Mouse (Mus musculus) limb, embryonic 10.5 days (tissue): ENCODE results near the gene Dscam. TPM values are rescaled to one million over a fixed set of nuclear protein-coding genes. Genes with fewer than 3 reads are reported as not detected.

Experiments used
- DNase-seq: peaks from one replicate; pipeline ENCODE4 v3.0.0-alpha.2; 2017; ENCODE audit warnings: low spot score
- H3K27ac ChIP-seq: fragments of 300-500 bp; sonication (generic); 2 replicates; pipeline ENCODE4 v1.5.1; 2016; ENCODE audit warnings: mild to moderate bottlenecking
- H3K27me3 ChIP-seq: fragments of 300-500 bp; sonication (generic); 2 replicates; pipeline ENCODE4 v1.6.1; 2016; ENCODE audit warnings: low read depth, mild to moderate bottlenecking; ENCODE audit not compliant: poor library complexity, severe bottlenecking
- H3K36me3 ChIP-seq: fragments of 300-500 bp; sonication (generic); 2 replicates; pipeline ENCODE4 v1.6.1; 2016; ENCODE audit warnings: mild to moderate bottlenecking, moderate library complexity
- H3K4me1 ChIP-seq: fragments of 300-500 bp; sonication (generic); 2 replicates; pipeline ENCODE4 v1.6.1; 2016
- H3K4me3 ChIP-seq: fragments of 300-500 bp; sonication (generic); 2 replicates; pipeline ENCODE4 v1.5.1; 2016; ENCODE audit warnings: mild to moderate bottlenecking, moderate library complexity
- H3K9me3 ChIP-seq: fragments of 300-500 bp; sonication (generic); replicated peaks from 2 replicates; pipeline ENCODE4 v1.6.1; 2016; ENCODE audit warnings: mild to moderate bottlenecking
- WGBS: fragments of 180-500 bp; shearing (Covaris S2); methylation state at CpG from one replicate; pipeline ENCODE4 v1.1.7; 2016; 5-methylcytosine and 5-hydroxymethylcytosine counted together
- polyA plus RNA-seq: library from polyadenylated mRNA; unstranded; fragments of >200 nt; fragmentation: Nextera tagmentation; extraction: Ambion mirVana; gene quantifications from 2 replicates; pipeline ENCODE4 v1.2.1, GENCODE M21; 2016

Gene Dscam
- polyA plus RNA-seq, 1 experiment from 2014 or later: not detected

DNA sequence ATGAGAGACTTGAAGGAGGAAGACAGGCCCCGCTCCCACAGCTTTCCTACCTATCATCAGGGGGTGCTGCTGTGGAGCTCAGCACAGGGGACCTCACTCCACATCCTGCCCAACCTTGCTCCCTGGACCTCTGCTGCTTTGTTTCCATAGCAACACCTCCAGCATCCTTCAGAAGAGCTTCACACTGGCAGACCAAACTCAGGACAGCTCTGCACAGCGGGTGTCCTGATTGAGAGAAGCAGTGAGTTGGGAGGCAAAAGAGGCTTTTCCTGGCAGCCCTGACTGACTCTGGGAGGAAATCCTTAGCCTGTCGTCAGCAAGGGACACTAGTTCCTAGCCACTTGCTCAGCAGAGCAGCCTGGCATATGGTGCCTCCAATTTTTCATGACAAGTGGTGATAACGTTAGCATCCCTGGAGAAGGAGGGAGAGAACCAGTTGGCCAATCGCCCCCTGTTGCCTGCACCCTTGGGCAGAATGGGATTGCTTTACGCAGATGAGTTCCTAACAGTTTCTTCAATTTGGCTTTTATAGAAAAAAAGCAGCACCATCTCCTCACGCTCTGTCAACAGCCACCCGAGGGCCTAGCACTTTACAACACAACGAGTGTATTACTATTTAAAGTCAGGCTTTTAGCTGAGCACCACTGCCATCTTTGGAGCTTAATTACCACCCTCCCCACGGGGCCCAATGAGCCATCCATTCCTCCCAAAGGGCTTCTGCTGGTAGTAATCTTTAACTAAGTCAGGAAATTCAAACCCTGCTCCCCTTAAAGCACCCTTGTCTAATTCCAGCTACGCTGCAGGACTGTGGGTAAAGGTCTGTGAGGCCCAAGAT is 224.9 kb downstream of the Dscam start:
- Histone ChIP-seq H3K4me1 (peaks cover 13% of the 10 kb centered on the region), H3K9me3 (no peaks in the 10 kb centered on the region), H3K36me3 (no peaks in the 10 kb centered on the region), H3K27me3 (no peaks in the 10 kb centered on the region), H3K4me3 (no peak overlapping the region), H3K27ac (no peak overlapping the region)
- DNase-seq: no peak
- WGBS: 51% methylated on average over 11 of the region's 11 CpGs

- Histone ChIP-seq H3K27ac (no peak overlapping the region), H3K4me1 (peaks cover 13% of the 10 kb centered on the region), H3K9me3 (no peaks in the 10 kb centered on the region), H3K4me3 (no peak overlapping the region), H3K36me3 (no peaks in the 10 kb centered on the region), H3K27me3 (0 out of 2 replicates have a peak, but pooled peaks cover 4% of the 10 kb centered on the region)
- 94% methylated on average over 2 of the region's 2 CpGs for WGBS
- no peak for DNase-seq
Measured at GRCm38 (mm10) chr16:96943648-96944047, 226.9 kb downstream of the Dscam start.

- DNase-seq: no peak
- Histone ChIP-seq H3K27ac (no peak overlapping the region), H3K4me1 (no peaks in the 10 kb centered on the region), H3K36me3 (no peaks in the 10 kb centered on the region), H3K9me3 (no peaks in the 10 kb centered on the region), H3K4me3 (no peak overlapping the region), H3K27me3 (0 out of 2 replicates have a peak, but pooled peaks cover 2% of the 10 kb centered on the region)
- WGBS: 90% methylated on average over 2 of the region's 2 CpGs
Measured at GRCm38 (mm10) chr16:96934795-96935194, 235.8 kb downstream of the Dscam start.

DNA sequence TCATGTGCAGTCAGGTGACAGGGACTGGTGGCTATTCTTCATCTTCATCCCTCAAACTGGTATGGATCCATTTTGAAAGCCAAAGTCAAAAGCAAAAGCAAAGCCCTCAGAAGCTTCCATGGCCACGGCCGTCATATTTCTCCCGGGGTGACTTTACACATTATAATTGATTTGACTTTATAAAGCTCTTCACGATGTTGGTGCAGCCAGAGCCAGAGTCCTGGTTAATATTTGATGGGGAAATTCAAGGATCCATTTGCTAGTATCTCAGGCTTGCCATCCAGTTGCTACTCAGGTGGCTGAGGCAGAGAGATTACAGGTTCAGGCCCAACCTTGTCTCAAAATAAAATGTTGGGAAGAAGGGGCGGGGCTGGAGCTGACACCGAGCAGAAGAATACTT is 238.3 kb downstream of the Dscam start:
- H3K27ac ChIP-seq: no peak overlapping the region
- H3K9me3 ChIP-seq: no peaks in the 10 kb centered on the region
- H3K27me3 ChIP-seq: no peaks in the 10 kb centered on the region
- H3K4me3 ChIP-seq: no peak overlapping the region
- H3K4me1 ChIP-seq: no peaks in the 10 kb centered on the region
- H3K36me3 ChIP-seq: no peaks in the 10 kb centered on the region
- WGBS: 93% methylated on average over 6 of the region's 6 CpGs
- no peak for DNase-seq

DNA sequence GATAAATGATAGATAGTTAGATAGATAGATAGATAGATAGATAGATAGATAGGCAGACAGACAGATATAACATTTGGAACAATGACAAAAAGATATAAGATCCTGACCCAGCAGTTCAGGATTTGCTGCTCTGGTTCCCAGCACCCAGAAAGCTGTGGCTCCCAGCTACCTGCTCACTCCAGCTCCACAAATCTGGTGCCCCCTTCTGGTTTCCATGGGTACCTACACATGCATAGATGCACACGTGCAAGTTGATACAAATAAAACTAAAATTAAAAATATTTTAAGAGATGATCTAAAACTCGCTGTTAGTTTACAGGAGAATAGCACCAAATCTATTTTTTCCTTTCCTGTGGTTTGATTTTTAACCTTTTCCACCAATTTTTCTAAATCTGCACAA is 238.8 kb downstream of the Dscam start:
- Histone ChIP-seq H3K9me3 (no peaks in the 10 kb centered on the region), H3K4me1 (no peaks in the 10 kb centered on the region), H3K27me3 (no peaks in the 10 kb centered on the region), H3K36me3 (no peaks in the 10 kb centered on the region), H3K27ac (no peak overlapping the region), H3K4me3 (no peak overlapping the region)
- DNase-seq: no peak
- WGBS: 79% methylated on average over 2 of the region's 2 CpGs

GRCm38 (mm10) chr16:96928011-96928410 is 242.5 kb downstream of the Dscam start:
- WGBS: 87% methylated on average over 1 of the region's 1 CpGs
- Histone ChIP-seq H3K36me3 (no peaks in the 10 kb centered on the region), H3K4me3 (no peak overlapping the region), H3K9me3 (no peaks in the 10 kb centered on the region), H3K27ac (no peak overlapping the region), H3K4me1 (no peaks in the 10 kb centered on the region), H3K27me3 (no peaks in the 10 kb centered on the region)
- DNase-seq: no peak

DNA sequence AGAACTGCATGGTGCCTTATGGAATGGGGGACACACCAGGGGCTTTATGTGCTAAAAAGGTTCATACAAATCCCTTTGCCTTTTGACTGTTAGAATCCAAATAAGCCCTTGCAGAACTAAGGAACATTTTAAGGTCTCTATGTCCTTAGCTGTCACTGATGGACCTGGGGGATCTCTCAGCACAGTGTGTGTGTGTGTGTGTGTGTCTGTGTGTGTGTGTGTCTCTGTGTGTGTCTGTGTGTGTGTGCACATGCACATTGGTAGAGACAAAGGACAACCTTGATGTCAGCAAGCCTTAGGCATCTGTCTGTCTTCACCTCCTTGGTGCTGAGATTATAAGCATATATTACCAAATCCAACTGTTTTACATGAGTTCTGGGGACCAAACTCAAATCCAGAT is 243.1 kb downstream of the Dscam start:
- Histone ChIP-seq H3K27ac (no peak overlapping the region), H3K4me3 (no peak overlapping the region), H3K36me3 (no peaks in the 10 kb centered on the region), H3K9me3 (no peaks in the 10 kb centered on the region), H3K4me1 (no peaks in the 10 kb centered on the region), H3K27me3 (no peaks in the 10 kb centered on the region)
- DNase-seq: no peak

- no peaks in the 10 kb centered on the region for H3K9me3 ChIP-seq
- H3K4me3 ChIP-seq: no peak overlapping the region
- 67% methylated on average over 3 of the region's 3 CpGs for WGBS
- no peak for DNase-seq
- H3K27me3 ChIP-seq: no peaks in the 10 kb centered on the region
- H3K27ac ChIP-seq: no peak overlapping the region
- H3K36me3 ChIP-seq: no peaks in the 10 kb centered on the region
- no peaks in the 10 kb centered on the region for H3K4me1 ChIP-seq
Measured at GRCm38 (mm10) chr16:96926977-96927376, 243.6 kb downstream of the Dscam start.

- no peak for DNase-seq
- Histone ChIP-seq H3K9me3 (no peaks in the 10 kb centered on the region), H3K4me3 (no peak overlapping the region), H3K27me3 (no peaks in the 10 kb centered on the region), H3K36me3 (no peaks in the 10 kb centered on the region), H3K4me1 (no peaks in the 10 kb centered on the region), H3K27ac (no peak overlapping the region)
- 91% methylated on average over 4 of the region's 4 CpGs for WGBS
Measured at GRCm38 (mm10) chr16:96923941-96924340, 246.6 kb downstream of the Dscam start.

DNA sequence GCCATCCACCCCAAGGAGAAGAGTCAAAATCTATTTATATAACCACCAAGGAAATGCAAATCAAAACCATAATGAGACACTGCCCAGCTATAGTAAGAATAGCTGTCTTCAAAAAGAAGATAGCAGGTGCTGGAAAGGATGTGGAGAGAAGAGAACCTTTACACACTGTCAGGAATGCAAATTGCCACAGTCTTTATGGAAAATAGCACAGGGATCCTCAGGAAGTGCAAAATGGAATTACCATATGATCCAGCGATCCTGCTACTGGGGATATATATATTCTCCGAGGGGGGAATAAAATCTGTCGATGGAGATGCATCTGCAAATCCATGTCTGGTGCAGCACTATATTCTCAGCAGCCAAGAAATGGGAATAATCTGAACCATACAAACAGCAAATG is 256.1 kb downstream of the Dscam start:
- Histone ChIP-seq H3K9me3 (no peaks in the 10 kb centered on the region), H3K4me3 (no peak overlapping the region), H3K27ac (no peak overlapping the region), H3K4me1 (no peaks in the 10 kb centered on the region), H3K27me3 (no peaks in the 10 kb centered on the region), H3K36me3 (no peaks in the 10 kb centered on the region)
- no peak for DNase-seq
- WGBS: 95% methylated on average over 3 of the region's 3 CpGs

- no peaks in the 10 kb centered on the region for H3K36me3 ChIP-seq
- no peak for DNase-seq
- no peak overlapping the region for H3K4me3 ChIP-seq
- H3K4me1 ChIP-seq: no peaks in the 10 kb centered on the region
- H3K27ac ChIP-seq: no peak overlapping the region
- no peaks in the 10 kb centered on the region for H3K9me3 ChIP-seq
- WGBS: 78% methylated on average over 7 of the region's 7 CpGs
- H3K27me3 ChIP-seq: no peaks in the 10 kb centered on the region
Measured at GRCm38 (mm10) chr16:96912836-96913235, 257.7 kb downstream of the Dscam start.

DNA sequence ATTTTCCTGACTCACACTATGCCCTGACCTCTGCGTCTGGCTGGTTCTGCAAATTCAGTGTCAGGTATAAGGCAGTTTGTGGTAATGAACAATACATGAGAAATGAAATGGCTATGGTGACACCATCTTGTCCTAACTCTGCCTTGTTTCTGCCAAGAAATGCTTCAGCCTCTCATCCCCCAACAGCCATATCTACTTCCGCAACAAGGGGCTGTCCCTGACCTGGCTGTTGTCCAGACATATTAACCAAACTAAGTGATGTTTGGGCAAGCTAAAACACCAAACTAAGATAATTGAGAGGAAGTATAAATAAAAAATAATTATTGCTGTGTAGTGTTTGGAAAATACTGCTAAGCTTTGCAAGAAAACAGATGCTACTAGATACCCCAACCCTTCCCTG is 258.4 kb downstream of the Dscam start:
- no peak overlapping the region for H3K27ac ChIP-seq
- H3K36me3 ChIP-seq: no peaks in the 10 kb centered on the region
- no peak for DNase-seq
- 94% methylated on average over 2 of the region's 2 CpGs for WGBS
- H3K9me3 ChIP-seq: no peaks in the 10 kb centered on the region
- H3K4me1 ChIP-seq: no peaks in the 10 kb centered on the region
- H3K4me3 ChIP-seq: no peak overlapping the region
- no peaks in the 10 kb centered on the region for H3K27me3 ChIP-seq

GRCm38 (mm10) chr16:96910405-96911164 is 260.0 kb downstream of the Dscam start:
- Histone ChIP-seq H3K36me3 (no peaks in the 10 kb centered on the region), H3K27me3 (no peaks in the 10 kb centered on the region), H3K9me3 (no peaks in the 10 kb centered on the region), H3K27ac (no peak overlapping the region), H3K4me3 (no peak overlapping the region), H3K4me1 (no peaks in the 10 kb centered on the region)
- DNase-seq: no peak
- 87% methylated on average over 4 of the region's 4 CpGs for WGBS
